Comparison of ENCODE assay signal across 25 mouse cellular contexts in the genomic region with DNA sequence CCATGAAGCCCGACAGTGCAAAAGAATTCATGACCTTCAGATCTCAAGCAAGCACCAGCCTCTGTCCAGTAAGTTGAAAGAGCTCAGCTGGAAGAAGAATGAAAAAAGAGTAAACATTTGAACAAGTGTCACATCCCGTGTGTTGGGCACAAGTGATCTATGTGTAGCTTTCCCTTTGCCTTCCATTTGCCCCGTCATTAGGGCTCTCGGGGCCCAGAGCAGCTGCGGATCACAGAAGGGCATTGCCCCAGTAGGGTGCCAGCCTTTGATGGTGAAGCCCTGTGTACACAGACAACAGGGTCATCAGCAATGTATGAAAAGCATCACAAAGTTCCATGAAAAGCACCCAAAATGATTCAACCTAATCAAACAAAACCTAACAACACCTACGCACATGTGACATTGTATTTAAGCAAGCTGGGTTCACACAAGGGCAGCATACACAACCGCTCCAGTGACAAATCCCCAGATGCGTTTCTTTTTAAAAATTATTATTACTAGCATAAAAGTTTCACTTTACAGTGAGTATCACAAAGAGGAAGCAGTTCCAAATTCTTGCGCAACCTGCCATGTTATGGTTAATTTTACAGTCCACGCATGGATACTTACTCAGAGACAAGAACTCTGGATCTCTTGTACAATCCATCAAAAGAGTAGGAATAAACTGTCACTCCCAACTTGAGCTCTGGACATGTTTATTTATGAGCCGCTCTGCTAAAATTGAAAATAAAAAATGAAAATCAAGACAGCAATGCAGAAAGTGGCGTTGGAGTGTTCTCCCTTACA.
DNase-seq lines count a peak whose midpoint lies in the region; ATAC-seq lines count a peak whose summit lies in the region.
"Had no signal": no experiment of that assay in that cellular context is flagged by ENCODE, and none has a peak within 500 bp of the region (broad histone marks: within the 10 kb centered on the region; RNA-seq: fewer than 3 reads in every experiment).

No protein-coding gene starts in this region.

- H3K9ac ChIP-seq in heart, embryonic 12.5 days = no peak overlapping the region
- H3K9ac ChIP-seq: embryonic facial prominence, embryonic 13.5 days; forebrain, embryonic 12.5 days; heart, embryonic 13.5 days; limb, embryonic 15.5 days; liver, embryonic 14.5 days had no signal

- no peak overlapping the region for H3K4me2 ChIP-seq in heart, embryonic 12.5 days
- H3K4me2 ChIP-seq: embryonic facial prominence, embryonic 13.5 days; forebrain, embryonic 12.5 days; heart, embryonic 13.5 days; limb, embryonic 15.5 days; midbrain, embryonic 11.5 days had no signal

- H3K9me3 ChIP-seq in heart, embryonic 12.5 days (replicated peaks) = no peaks in the 10 kb centered on the region
- H3K9me3 ChIP-seq: embryonic facial prominence, embryonic 13.5 days; forebrain, embryonic 12.5 days; heart, embryonic 13.5 days; limb, embryonic 15.5 days had no signal

- ATAC-seq in activated CD4-positive, CD25-positive, alpha-beta regulatory T cell, adult 4 months = no peak
- no peak for ATAC-seq in heart, embryonic 12.5 days (ENCODE audit: insufficient number of reproducible peaks, low FRiP score)
- ATAC-seq: CD4-positive, CD25-positive, alpha-beta regulatory T cell, adult 4 months; hindbrain, postnatal 0 days; intestine, embryonic 16.5 days had no signal

- H3K4me1 ChIP-seq in heart, embryonic 12.5 days (replicated peaks) = no peaks in the 10 kb centered on the region
- H3K4me1 ChIP-seq: embryonic facial prominence, embryonic 13.5 days; forebrain, embryonic 12.5 days; heart, embryonic 13.5 days; limb, embryonic 15.5 days had no signal

- no peak overlapping the region for H3K4me3 ChIP-seq in heart, embryonic 12.5 days
- H3K4me3 ChIP-seq: embryonic facial prominence, embryonic 13.5 days; erythroblast, embryonic 14.5 days; forebrain, embryonic 12.5 days; heart, embryonic 13.5 days; limb, embryonic 15.5 days had no signal

- no peaks in the 10 kb centered on the region for H3K36me3 ChIP-seq in heart, embryonic 12.5 days
- H3K36me3 ChIP-seq: embryonic facial prominence, embryonic 13.5 days; forebrain, embryonic 12.5 days; heart, embryonic 13.5 days; limb, embryonic 15.5 days had no signal

- 84% methylated on average over 12 of the region's 12 CpGs for WGBS in heart, embryonic 12.5 days

- no peak overlapping the region for H3K27ac ChIP-seq in heart, embryonic 12.5 days (ENCODE audit: poor library complexity, severe bottlenecking)
- H3K27ac ChIP-seq: embryonic facial prominence, embryonic 13.5 days; forebrain, embryonic 12.5 days; heart, embryonic 13.5 days; hindbrain, postnatal 0 days; limb, embryonic 15.5 days; liver, embryonic 14.5 days had no signal

- peak; percentile 37 for DNase-seq in embryo, embryonic 10 days (ENCODE audit: low spot score)
- DNase-seq in embryo, embryonic 9.5 days (ENCODE audit: extremely low spot score) = no peak
- DNase-seq in kidney, postnatal 4 days = peak; percentile 5 to 19
- no peak for DNase-seq in kidney, adult 8-10 months
- DNase-seq in 3T3-L1 (ENCODE audit: low read depth, low spot score) = peak; percentile 2
- peak; percentile 2 for DNase-seq in lung, postnatal 14 days
- DNase-seq: adrenal gland, adult 2 months; cerebellum, adult 11 months; cerebellum, adult 9-11 months; gastrocnemius, postnatal 10 days; heart, postnatal 14 days; left cerebral cortex, postnatal 4 days; right cerebral cortex, postnatal 14 days had no signal

- no peaks in the 10 kb centered on the region for H3K27me3 ChIP-seq in heart, embryonic 12.5 days (replicated peaks)
- H3K27me3 ChIP-seq: embryonic facial prominence, embryonic 13.5 days; forebrain, embryonic 12.5 days; heart, embryonic 13.5 days; limb, embryonic 15.5 days had no signal

Comparison
In these comparisons a context has a peak if more than half of its experiments do, and no peak if none do; other contexts are left out.
1. DNase-seq: peak in embryo, embryonic 10 days (single experiment), kidney, postnatal 4 days (2 of 2), 3T3-L1 (single experiment) and lung, postnatal 14 days (single experiment); none in embryo, embryonic 9.5 days (single experiment) and kidney, adult 8-10 months (0 of 2).